Mouse (Mus musculus) lung, postnatal 0 days (tissue): ENCODE results near the gene Gm45716. TPM values are rescaled to one million over a fixed set of nuclear protein-coding genes. Genes with fewer than 3 reads are reported as not detected.

Experiments
- ATAC-seq: fragments of 200-750 bp; cut with Nextera tagmentation; 2 replicates; pipeline ENCODE4 v1.8.0; 2017; ENCODE audit warnings: moderate library complexity
- DNase-seq: peaks from one replicate; pipeline ENCODE4 v3.0.0-alpha.2; 2016; ENCODE audit warnings: low spot score
- H3K27ac ChIP-seq: fragments of 300-500 bp; sonication (generic); 2 replicates; pipeline ENCODE4 v1.5.1; 2014; ENCODE audit warnings: antibody characterized with exemption, mild to moderate bottlenecking, low read length, mixed read lengths
- H3K27me3 ChIP-seq: fragments of 300-500 bp; sonication (generic); replicated peaks from 2 replicates; pipeline ENCODE4 v1.6.1; 2014; ENCODE audit warnings: low read length, mixed read lengths; ENCODE audit not compliant: insufficient read depth
- H3K36me3 ChIP-seq: fragments of 300-500 bp; sonication (generic); 2 replicates; pipeline ENCODE4 v1.6.1; 2014; ENCODE audit warnings: low read length, mixed read lengths; ENCODE audit not compliant: insufficient read depth
- H3K4me1 ChIP-seq: fragments of 300-500 bp; sonication (generic); 2 replicates; pipeline ENCODE4 v1.6.1; 2014; ENCODE audit warnings: antibody characterized with exemption, low read depth, low read length, mixed read lengths; ENCODE audit not compliant: insufficient read depth
- H3K4me2 ChIP-seq: fragments of 300-500 bp; sonication (generic); replicated peaks from 2 replicates; pipeline ENCODE4 v1.6.1; 2014; ENCODE audit warnings: low read depth, mild to moderate bottlenecking, low read length, moderate library complexity, mixed read lengths
- H3K4me3 ChIP-seq: fragments of 300-500 bp; sonication (generic); 2 replicates; pipeline ENCODE4 v1.5.1; 2014; ENCODE audit warnings: low read depth, low read length
- H3K9ac ChIP-seq: fragments of 300-500 bp; sonication (generic); replicated peaks from 2 replicates; pipeline ENCODE4 v1.6.1; 2014; ENCODE audit warnings: low read depth, mild to moderate bottlenecking
- H3K9me3 ChIP-seq: fragments of 300-500 bp; sonication (generic); 2 replicates; pipeline ENCODE4 v1.6.1; 2016; ENCODE audit warnings: low read length, mixed read lengths
- CTCF ChIP-seq: IDR thresholded peaks from 2 replicates; pipeline ENCODE4 v1.5.1; 2016; ENCODE audit warnings: antibody characterized with exemption, mild to moderate bottlenecking
- EP300 ChIP-seq: IDR thresholded peaks from 2 replicates; pipeline ENCODE4 v1.6.1; 2016; ENCODE audit warnings: antibody characterized with exemption, mild to moderate bottlenecking, control low read depth
- WGBS: fragments of 180-500 bp; shearing (Covaris S2); extraction: QIAGEN DNeasy Blood & Tissue Kit; methylation state at CpG from one replicate; pipeline ENCODE4 v1.1.7; 2014; 5-methylcytosine and 5-hydroxymethylcytosine counted together
- polyA plus RNA-seq: library from polyadenylated mRNA; unstranded; fragments of >200 nt; fragmentation: Nextera tagmentation; extraction: Ambion mirVana; gene quantifications from 2 replicates; pipeline ENCODE4 v1.2.1, GENCODE M21; 2015

Gm45716 gene
- polyA plus RNA-seq, 1 experiment from 2014 or later, result 11.9 TPM

- no peaks in the 10 kb centered on the region for H3K9me3 ChIP-seq
- H3K36me3 ChIP-seq, result peaks cover 3% of the 10 kb centered on the region; the same call in 1 of the 2 replicates
- TF ChIP-seq CTCF (no peak), EP300 (no peak)
- no peaks in the 10 kb centered on the region for H3K4me1 ChIP-seq
- no peak overlapping the region for H3K9ac ChIP-seq
- DNase-seq (no peak), ATAC-seq (no peak)
- no peak overlapping the region for H3K4me3 ChIP-seq
- H3K27ac ChIP-seq, result no peak overlapping the region
- H3K4me2 ChIP-seq, result no peak overlapping the region
- H3K27me3 ChIP-seq, result no peaks in the 10 kb centered on the region
- 67% methylated on average over 5 of the region's 5 CpGs for WGBS
Measured at GRCm38 (mm10) chr11:90268934-90269333, 81.5 kb downstream of the Gm45716 start.

GRCm38 (mm10) chr11:90269398-90270123, 82.1 kb downstream of the Gm45716 start:
- peaks cover 3% of the 10 kb centered on the region; the same call in 1 of the 2 replicates for H3K36me3 ChIP-seq
- H3K27ac ChIP-seq, result no peak overlapping the region
- no peak for TF ChIP-seq CTCF
- no peak for TF ChIP-seq EP300
- 60% methylated on average over 18 of the region's 18 CpGs for WGBS
- no peak overlapping the region for H3K4me3 ChIP-seq
- DNase-seq, result peak; percentile 20
- H3K4me2 ChIP-seq, result no peak overlapping the region
- no peak for ATAC-seq
- no peaks in the 10 kb centered on the region for H3K9me3 ChIP-seq
- H3K4me1 ChIP-seq, result no peaks in the 10 kb centered on the region
- H3K27me3 ChIP-seq, result no peaks in the 10 kb centered on the region
- H3K9ac ChIP-seq, result no peak overlapping the region

- ATAC-seq (peak; percentile 56), DNase-seq (peak; percentile 33)
- WGBS, result 45% methylated on average over 11 of the region's 11 CpGs
- Histone ChIP-seq H3K36me3 (peaks cover 3% of the 10 kb centered on the region; the same call in 1 of the 2 replicates), H3K4me1 (no peaks in the 10 kb centered on the region), H3K4me3 (no peak overlapping the region), H3K27ac (no peak overlapping the region), H3K9me3 (no peaks in the 10 kb centered on the region), H3K9ac (no peak overlapping the region), H3K4me2 (no peak overlapping the region), H3K27me3 (no peaks in the 10 kb centered on the region)
- no peak for TF ChIP-seq CTCF
- no peak for TF ChIP-seq EP300
Measured at GRCm38 (mm10) chr11:90270132-90270877, 82.8 kb downstream of the Gm45716 start.

- Histone ChIP-seq H3K27me3 (no peaks in the 10 kb centered on the region), H3K4me2 (no peak overlapping the region), H3K36me3 (peaks cover 7% of the 10 kb centered on the region; the same call in 1 of the 2 replicates), H3K9ac (no peak overlapping the region), H3K4me1 (no peaks in the 10 kb centered on the region), H3K4me3 (no peak overlapping the region), H3K27ac (no peak overlapping the region), H3K9me3 (no peaks in the 10 kb centered on the region)
- no peak for TF ChIP-seq EP300
- TF ChIP-seq CTCF, result no peak
- no peak for ATAC-seq
- 31% methylated on average over 1 of the region's 1 CpGs for WGBS
- no peak for DNase-seq
Measured at GRCm38 (mm10) chr11:90274187-90274586, 86.7 kb downstream of the Gm45716 start.

- Histone ChIP-seq H3K4me3 (no peak overlapping the region), H3K4me2 (no peak overlapping the region), H3K27ac (no peak overlapping the region), H3K4me1 (no peaks in the 10 kb centered on the region), H3K9me3 (no peaks in the 10 kb centered on the region), H3K27me3 (no peaks in the 10 kb centered on the region), H3K36me3 (peaks cover 7% of the 10 kb centered on the region; the same call in 1 of the 2 replicates), H3K9ac (no peak overlapping the region)
- TF ChIP-seq EP300, result no peak
- DNase-seq, result no peak
- WGBS, result 74% methylated on average over 7 of the region's 7 CpGs
- no peak for ATAC-seq
Measured at GRCm38 (mm10) chr11:90275663-90276062, 88.2 kb downstream of the Gm45716 start.

GRCm38 (mm10) chr11:90276150-90276549, 88.7 kb downstream of the Gm45716 start:
- WGBS, result 81% methylated on average over 8 of the region's 8 CpGs
- no peak for TF ChIP-seq CTCF
- no peak for TF ChIP-seq EP300
- ATAC-seq (no peak), DNase-seq (no peak)
- Histone ChIP-seq H3K4me1 (no peaks in the 10 kb centered on the region), H3K4me3 (no peak overlapping the region), H3K36me3 (peaks cover 7% of the 10 kb centered on the region; the same call in 1 of the 2 replicates), H3K27ac (no peak overlapping the region), H3K4me2 (no peak overlapping the region), H3K9me3 (no peaks in the 10 kb centered on the region), H3K27me3 (no peaks in the 10 kb centered on the region), H3K9ac (no peak overlapping the region)
